Mouse (Mus musculus): ENCODE data around the gene Gpr25. TPM values are rescaled to one million over a fixed set of nuclear protein-coding genes. Genes with fewer than 3 reads are reported as not detected.

Gene Gpr25
- polyA plus RNA-seq, 1 experiment from 2014 or later = 2.0 TPM

- DNase-seq (ENCODE audit: low spot score) = peak; percentile 62
Observed at GRCm38 (mm10) chr1:136233892-136234594, 26.6 kb downstream of the Gpr25 start, which contains the start of gene Inava. Inava (minus strand) TSS chr1:136234264.

GRCm38 (mm10) chr1:136232986-136233790 lies 27.5 kb downstream of the Gpr25 start:
- no peak for DNase-seq (ENCODE audit: low spot score)

- DNase-seq (ENCODE audit: low spot score) = peak; percentile 62
Observed at GRCm38 (mm10) chr1:136232285-136232926, 28.3 kb downstream of the Gpr25 start.

GRCm38 (mm10) chr1:136231596-136231995 lies 29.1 kb downstream of the Gpr25 start:
- DNase-seq (ENCODE audit: low spot score) = no peak

DNA sequence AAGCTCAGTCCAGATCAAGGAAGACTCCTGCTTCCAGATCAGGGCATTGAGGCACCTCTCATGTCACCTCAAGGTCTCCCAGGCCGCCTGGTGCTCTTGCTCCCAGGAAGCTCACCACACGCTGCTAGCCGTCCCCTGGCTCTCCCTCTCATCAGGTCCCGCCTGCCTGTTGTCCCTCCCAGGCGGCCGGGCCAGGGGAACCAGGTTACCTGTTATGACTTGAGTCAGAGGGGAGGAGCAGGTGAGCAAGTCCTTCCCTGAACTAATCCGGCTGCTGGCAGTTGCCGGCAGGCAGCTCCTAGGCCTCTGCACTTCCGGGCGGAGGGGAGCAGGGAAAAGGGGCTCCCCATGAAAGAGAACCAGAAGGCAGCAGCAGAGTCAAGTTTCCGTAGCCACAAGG lies 30.5 kb downstream of the Gpr25 start:
- peak; percentile 10 for DNase-seq (ENCODE audit: low spot score)

- no peak for DNase-seq (ENCODE audit: low spot score)
Observed at GRCm38 (mm10) chr1:136229040-136229373, 31.7 kb downstream of the Gpr25 start.

DNA sequence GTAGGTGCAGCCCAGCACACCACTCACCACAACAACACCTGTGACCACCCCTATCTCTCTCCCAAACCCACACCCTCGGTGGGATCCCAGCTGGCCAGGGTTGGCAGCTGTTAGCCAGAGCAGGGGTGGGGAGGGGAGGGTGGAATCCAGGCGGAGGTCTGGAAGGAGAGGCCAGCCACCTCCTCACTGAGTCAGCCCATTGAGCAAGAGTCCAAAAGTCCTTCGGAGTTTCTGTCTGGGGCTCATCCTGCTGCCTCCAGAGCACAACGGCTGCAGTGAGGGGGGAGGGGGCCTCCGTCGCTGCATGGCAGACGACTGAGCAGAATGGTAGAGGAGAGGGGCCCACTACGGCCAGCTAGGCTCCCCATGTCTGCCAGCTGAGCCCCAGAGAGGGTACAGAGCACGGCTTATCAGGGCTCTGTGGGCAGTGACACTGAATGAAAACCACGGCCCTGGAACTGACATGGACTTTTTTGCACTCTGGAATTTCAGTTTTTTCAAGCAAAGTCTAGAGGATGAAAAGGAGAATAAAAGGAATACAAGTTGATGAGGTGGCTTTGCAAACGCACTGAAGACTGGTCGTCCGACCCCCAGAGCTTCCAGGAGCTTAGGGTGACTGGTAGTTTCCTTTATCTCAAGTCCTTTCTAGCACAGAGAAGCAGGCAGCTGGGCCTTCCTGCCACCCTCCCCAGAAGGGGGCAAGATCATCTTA lies 32.2 kb downstream of the Gpr25 start:
- peak; percentile 35 for DNase-seq (ENCODE audit: low spot score)

DNA sequence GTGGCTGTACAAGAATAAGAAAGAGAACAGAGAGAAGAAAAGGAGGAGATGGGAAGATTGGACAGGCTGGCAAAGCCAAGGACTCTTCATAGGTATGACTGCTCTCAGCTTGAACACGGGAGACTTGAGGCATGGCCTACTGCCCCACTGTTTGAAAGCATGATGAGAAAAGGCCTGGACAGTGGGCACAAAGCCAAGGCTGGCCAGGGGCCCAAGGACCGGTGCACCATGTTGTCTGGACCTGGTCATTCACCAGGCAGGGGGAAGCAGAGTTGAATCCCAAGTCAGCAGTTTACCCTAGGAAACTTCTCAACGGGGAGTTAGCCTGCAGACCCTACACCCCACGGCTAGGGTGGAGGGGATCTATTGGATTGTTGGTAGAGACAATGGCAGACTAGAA lies 32.8 kb downstream of the Gpr25 start:
- DNase-seq (ENCODE audit: low spot score) = no peak

GRCm38 (mm10) chr1:136226626-136227025 lies 34.0 kb downstream of the Gpr25 start:
- DNase-seq (ENCODE audit: low spot score) = no peak

DNA sequence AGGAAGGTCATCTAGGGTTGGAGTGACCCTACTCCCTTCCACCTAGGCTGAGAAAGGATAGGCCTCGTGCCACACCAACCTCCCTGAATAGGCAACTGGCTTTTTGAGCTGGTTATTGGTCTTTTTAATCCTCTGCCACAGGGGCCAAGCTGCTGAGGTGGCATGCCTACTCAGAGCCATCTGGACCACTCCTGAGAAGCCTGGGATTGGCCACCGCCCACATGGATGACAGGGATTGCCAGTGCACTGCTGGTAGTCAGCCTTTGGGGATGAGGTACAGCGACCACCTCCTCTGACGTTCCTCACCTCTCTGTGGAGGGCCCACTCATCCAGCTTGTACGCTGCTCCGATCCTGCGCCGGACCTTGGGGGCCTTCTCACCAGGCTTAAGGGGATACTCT lies 34.8 kb downstream of the Gpr25 start:
- no peak for DNase-seq (ENCODE audit: low spot score)

GRCm38 (mm10) chr1:136223758-136224342 lies 36.8 kb downstream of the Gpr25 start:
- DNase-seq (ENCODE audit: low spot score) = no peak

GRCm38 (mm10) chr1:136222386-136222785 lies 38.3 kb downstream of the Gpr25 start:
- DNase-seq (ENCODE audit: low spot score) = no peak

GRCm38 (mm10) chr1:136220037-136220871 lies 40.4 kb downstream of the Gpr25 start:
- no peak for DNase-seq (ENCODE audit: low spot score)

- no peak for DNase-seq (ENCODE audit: low spot score)
Observed at GRCm38 (mm10) chr1:136214304-136214703, 46.4 kb downstream of the Gpr25 start.

GRCm38 (mm10) chr1:136212803-136213202 lies 47.9 kb downstream of the Gpr25 start, which contains the start of gene Mroh3:
Mroh3 (minus strand) TSS chr1:136212828.
- DNase-seq (ENCODE audit: low spot score) = peak; percentile 70

Other genes starting within 250 kb of the Gpr25 start
- not detected in 2 replicates for gene Ascl5, start 210.1 kb downstream of the Gpr25 start, polyA plus RNA-seq (2015; fragmentation: Nextera tagmentation; extraction: Ambion mirVana)
- gene Cacna1s, start 208.1 kb downstream of the Gpr25 start, polyA plus RNA-seq (2015; fragmentation: Nextera tagmentation; extraction: Ambion mirVana) = 1.3 and 1.6 TPM in 2 replicates
- gene Kif21b, start 129.5 kb downstream of the Gpr25 start, polyA plus RNA-seq (2015; fragmentation: Nextera tagmentation; extraction: Ambion mirVana) = 14.8 and 20.3 TPM in 2 replicates
- 0.05 and 0.46 TPM in 2 replicates for gene Mroh3, start 48.0 kb downstream of the Gpr25 start, polyA plus RNA-seq (2015; fragmentation: Nextera tagmentation; extraction: Ambion mirVana)
- 5.0 and 5.9 TPM in 2 replicates for gene Inava, start 26.6 kb downstream of the Gpr25 start, polyA plus RNA-seq (2015; fragmentation: Nextera tagmentation; extraction: Ambion mirVana)
- gene Camsap2, start 85.2 kb upstream of the Gpr25 start, polyA plus RNA-seq (2015; fragmentation: Nextera tagmentation; extraction: Ambion mirVana) = 4.4 and 4.8 TPM in 2 replicates
- gene Ddx59, start 154.4 kb upstream of the Gpr25 start, polyA plus RNA-seq (2015; fragmentation: Nextera tagmentation; extraction: Ambion mirVana) = 15.7 and 17.2 TPM in 2 replicates
- gene Kif14, start 205.5 kb upstream of the Gpr25 start, polyA plus RNA-seq (2015; fragmentation: Nextera tagmentation; extraction: Ambion mirVana) = 4.6 and 5.8 TPM in 2 replicates

All from thymus, postnatal 0 days (tissue).